Mouse (Mus musculus) layer of hippocampus, adult 18-20 months (tissue): ENCODE measurements around the gene Gabarap. TPM values are rescaled to one million over a fixed set of nuclear protein-coding genes. Genes with fewer than 3 reads are reported as not detected.

Experiments used
- DNase-seq, 2 experiments: peaks; one replicate each; pipeline ENCODE4 v3.0.0; 2022; ENCODE audit warnings: low spot score in 2 of 2
- total RNA-seq, 2 experiments: library from RNA; stranded (reverse); gene quantifications; 2 replicates each; pipeline ENCODE4 v1.2.3; 2021

The Gabarap gene
- total RNA-seq, 2 experiments from 2014 or later: 238 to 240 TPM

DNA sequence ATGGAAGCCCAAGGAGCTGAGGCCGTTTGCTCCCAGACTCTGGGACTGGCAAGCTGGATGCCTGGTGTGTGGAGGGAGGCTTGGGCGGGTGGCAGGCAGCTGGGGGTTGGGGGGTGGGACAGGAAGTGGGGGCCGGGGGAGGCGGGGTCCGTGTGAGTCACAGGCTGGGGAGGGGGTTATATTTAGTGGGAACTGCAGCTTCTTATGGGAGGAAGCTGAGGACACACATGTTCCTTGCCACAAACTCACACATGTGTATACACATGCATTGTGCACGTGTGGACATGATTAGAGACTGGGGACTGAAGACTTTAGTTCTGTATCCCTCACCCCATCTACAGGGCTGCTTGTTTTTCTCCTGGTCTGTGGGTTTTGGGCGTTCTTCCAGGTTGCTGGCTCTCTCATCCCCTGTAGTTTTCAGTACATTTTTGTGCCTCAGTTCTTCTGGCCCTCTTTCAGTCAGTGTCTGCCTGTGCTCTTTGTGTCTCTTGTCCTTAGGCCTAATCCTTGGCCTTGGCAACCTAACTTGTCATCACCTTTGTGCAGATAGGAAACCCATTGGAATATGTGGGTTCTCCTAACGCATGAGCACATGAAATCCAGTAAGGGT lies 29.2 kb downstream of the Gabarap start:
- DNase-seq: peak in 1 of 2 experiments; percentile 65

DNA sequence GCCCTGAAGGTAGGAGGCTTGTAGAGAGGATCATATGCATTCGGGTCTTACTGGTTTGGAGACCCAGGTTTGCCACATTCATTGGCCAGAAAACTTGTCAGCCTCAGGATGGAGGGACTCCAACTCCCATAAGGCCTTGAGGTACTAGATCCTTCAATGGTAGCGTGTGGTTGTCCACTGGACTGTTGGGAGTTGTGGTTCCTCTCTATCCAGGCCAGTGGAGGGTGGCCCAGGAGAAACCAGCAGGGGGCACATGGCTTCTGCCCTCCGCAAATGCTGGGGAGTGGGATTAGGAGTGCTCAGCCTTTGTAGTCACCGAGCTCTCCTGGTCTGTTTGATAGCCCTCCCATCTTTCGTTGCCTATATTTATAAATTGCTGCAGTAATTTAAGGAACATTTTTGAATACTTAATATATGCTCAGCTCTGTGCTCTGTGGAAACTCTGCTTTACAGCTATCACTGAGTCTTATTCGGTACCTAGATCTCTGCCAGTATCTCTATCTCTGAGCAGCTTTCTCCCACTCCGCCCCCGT lies 29.9 kb downstream of the Gabarap start:
- peak; percentile 65 to 86 for DNase-seq

DNA sequence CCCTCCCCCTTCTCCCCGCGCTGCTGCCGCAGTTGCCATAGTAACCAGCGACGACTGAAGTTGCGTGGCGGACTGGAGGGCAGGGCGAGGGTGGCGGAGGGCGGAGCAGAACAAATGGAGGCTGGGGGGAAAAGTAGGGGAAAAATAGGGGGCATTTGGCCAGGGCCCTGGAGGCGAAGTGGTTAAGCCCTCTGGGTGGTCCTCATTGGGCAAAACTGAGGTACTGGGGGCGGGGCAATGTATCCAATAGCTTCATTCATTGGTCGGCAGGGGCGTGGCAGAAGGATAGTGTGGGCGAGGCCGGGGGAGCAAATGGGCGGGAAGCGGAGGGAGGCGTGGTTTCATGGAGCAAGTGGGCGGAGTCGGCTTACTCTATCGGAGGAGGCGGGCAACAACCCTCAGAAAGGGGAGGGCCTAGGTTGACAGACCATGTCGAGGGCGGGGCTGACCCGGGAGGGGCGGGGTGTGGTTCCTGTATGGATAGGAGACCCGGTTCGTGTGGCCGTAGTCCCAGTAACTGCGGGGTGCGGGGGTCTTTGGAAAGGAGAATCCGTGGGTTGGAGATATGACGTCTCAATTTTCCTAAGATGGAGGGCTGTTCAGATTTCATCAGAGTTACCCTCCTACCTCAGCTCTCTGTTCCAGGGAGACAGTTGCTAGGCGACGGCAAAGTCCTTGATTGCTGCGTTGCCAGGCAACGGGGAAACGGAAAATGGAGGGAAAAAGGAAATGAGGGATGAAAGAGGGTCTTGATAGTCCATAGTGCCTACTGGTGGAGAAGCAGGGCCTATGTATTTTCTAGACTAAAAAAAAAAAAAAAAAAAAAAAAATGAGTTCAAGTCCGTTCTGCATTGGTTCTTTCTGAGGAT lies 30.6 kb downstream of the Gabarap start:
- DNase-seq: peak; percentile 96 to 98

DNA sequence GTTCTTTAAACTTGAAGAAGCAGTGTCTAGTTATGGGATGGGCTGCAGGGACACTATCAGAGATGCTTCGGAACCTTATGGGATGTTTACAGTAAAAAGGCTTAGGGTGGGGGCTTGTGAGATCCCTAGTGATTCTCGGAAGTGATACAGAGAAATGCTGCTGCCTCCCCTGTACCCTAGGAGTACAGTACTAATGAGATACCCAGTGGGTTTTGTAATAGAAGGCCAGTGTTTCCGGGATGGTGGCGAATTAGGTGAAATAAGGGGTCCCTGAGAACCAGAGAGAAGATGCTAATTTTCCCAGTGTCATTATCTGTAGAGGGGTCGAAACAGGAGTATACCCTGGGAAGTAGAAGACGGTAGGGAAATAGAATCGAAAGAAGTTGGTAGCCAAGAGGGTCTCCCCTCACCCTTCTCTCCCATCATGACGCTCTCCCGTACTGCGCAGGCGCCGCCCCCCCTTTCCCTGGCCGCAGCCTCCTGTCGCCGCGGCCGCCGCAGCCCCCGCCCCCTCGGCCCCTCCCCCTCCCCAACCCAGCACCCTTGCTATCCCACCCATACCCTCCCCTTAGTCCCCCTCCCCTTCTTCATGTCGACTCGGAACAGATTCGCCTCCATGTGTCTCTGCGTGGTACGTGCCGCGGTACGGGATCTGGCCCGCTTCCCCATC lies 32.7 kb downstream of the Gabarap start:
- DNase-seq: no peak

DNA sequence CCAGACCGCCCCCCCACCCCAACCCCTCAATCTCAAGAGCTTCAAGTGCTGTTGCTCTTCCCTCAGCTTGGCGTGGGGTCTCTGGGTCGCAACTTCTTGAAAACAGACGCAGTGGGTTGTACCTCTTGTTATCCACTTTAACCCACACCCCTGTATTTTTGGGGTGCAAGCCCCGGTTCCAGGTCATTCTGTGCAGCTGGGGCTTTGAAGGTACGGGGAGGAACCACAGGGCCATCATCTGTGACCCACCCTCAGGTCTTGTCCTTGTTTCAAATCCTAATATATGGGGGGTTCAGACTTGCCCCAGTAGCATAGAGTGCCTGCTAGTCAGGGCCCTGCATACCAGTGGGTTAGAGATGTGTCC lies 33.2 kb downstream of the Gabarap start:
- DNase-seq: no peak

DNA sequence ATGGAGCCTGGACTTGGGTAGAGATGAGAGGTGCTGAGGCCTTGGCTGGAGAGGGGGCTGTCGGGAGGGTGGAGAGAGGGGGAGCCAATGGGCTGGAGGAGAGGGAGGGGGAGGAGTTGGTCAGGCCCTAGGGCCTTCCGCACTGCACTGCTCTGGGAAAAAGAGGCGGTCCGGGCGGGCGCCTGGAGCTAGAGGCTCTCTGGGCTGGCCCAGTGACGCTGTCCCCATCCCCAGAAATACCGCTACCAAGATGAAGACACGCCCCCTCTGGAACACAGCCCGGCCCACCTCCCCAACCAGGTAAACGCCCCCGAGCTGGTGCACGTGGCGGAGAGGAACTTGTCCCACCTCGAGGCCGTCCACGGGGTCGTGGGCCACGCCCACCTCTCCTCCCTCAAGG lies 35.7 kb downstream of the Gabarap start:
- no peak for DNase-seq

DNA sequence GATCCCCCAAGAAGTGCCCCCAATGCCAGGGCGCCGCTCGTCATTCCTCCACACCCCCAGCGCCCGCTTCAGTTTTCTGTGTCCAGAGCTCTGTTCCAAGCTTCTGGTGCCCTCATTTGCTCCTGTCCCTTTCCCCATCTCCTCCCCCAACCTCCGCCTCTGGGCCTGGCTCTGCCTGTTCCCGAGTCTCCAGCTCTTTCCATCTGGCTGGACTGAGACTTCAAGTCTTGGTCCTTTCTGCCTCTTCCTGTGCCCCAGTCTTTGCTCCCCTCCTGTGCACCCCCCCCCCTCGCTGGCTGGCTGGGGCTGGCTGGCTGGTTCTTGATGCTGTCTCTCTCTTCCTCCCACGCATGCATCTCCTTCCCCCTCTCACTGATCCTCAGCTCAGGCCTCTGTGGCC lies 36.5 kb downstream of the Gabarap start:
- no peak for DNase-seq

DNA sequence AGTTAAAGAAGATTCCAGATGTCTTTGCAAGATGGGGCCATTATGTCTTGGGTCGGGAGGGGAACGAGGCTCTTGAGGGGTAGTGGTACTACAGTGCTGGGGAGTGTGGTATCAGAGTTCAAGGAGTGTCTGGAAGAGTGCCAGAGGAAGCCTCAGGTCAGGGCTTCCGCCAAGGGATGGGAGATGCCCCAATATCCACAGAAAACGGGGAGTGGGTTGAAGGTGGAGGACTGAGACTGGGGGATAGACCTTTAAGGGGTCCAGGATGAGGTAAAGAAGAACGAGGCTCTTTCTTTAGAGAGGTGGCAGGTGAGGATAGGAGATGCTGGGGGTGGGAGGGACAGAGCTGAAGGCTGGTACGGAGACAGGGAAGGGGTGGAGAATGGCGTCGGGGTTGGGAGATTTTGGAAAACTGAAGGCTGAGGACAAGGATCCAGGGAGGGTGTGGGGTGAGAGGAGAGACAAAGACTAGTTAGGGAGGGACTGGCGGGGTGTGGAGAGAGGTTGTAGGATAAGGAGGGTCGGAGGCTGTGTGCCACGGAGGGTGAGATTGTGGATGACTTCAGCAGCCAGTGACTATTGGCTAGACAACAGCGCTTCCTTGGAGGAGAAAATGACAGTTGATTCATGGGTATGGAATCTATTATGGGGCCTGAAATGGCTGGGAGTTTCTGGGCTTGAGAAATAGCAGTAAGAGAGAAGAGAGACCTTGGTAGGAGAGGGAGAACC lies 37.6 kb downstream of the Gabarap start:
- no peak for DNase-seq

DNA sequence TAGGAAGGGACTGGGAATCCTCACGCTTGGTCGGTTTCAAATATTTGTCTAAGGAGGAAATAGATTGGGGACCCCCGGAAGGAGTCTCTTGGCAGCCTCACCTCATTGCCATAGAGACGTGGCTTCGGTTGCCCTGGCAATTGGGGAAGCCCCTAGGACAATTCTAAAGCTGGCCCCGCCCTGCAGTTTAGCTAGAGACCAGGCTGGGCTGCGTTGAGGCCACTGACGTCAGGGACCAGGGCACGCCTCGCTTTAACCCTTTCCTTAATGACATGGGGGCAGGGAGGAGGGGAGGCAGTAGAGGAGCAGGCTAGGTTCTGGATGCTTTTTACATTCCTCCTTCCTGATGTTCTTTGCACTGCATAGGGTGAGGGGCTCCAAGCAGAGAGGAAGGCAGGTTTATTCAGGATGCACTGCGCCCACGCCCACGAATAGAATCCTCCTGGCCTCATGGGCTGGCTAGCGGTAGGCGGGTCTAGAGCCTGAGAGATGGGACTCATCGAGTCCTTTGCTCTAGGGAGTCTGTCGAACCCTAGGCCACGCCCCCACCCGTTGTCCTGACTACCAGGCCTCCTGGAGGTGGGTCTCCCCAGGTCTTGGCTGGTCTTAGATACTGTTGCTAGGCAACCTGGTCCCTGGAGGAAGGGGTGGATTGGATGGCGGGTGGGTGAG lies 38.3 kb downstream of the Gabarap start:
- peak; percentile 85 to 88 for DNase-seq

DNA sequence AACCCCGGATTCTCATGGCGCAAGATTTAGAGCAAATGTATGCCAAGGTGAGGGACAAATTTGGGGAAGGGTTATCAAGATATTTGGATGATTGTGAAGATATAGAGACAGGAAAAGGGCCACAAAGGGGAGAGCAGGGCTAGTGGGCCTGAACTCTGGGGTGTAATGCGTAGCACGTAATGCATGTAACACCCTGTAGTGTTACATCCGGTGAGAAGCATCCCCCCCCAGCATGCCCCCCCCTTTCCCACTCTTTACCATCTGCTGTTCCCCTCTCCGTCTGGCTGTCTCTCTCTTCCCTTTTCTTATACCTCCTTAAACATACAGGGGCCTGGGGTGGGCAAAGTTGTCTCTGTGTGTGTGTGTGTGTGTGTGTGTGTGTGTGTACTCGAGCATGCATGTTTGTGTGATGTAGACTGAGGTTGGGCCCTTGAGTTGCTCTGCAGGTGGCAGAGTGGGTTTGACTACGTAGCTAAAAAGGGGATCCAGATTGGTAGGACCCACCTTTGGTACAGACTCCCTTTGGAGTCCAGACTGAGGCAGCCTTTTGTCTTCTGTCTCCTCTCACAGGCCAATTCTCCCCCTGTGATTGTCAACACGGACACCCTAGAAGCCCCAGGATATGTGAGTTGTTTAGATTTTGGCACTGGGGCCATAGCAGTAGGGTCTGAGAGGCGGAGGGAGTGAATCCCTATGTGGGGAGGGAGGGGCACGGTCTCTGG lies 39.0 kb downstream of the Gabarap start:
- DNase-seq: no peak

DNA sequence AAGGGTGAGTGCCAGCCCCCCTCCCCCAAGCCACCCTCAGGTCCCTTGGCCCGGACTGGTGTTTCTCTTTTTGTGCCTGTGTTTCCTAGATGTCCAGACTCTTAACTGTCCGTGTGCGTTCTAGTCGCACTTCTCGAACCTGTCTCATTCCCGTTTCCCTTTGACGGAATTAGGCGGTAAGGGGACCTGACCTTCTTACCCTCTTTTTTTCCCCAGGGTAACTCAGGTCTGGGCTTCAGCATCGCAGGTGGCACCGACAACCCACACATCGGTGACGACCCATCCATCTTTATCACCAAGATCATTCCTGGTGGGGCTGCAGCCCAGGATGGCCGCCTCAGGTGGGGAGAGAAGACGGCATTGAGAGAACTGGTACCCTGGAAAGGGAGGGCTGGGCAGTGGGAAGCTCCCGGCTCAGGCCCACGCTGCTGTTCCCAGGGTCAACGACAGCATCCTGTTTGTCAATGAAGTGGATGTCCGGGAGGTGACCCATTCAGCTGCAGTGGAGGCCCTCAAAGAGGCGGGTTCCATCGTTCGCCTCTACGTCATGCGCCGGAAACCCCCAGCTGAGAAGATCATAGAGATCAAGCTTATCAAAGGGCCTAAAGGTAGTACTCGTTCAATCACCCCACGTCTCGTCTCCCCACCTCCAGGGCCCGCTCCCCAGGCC lies 39.8 kb downstream of the Gabarap start:
- no peak for DNase-seq

DNA sequence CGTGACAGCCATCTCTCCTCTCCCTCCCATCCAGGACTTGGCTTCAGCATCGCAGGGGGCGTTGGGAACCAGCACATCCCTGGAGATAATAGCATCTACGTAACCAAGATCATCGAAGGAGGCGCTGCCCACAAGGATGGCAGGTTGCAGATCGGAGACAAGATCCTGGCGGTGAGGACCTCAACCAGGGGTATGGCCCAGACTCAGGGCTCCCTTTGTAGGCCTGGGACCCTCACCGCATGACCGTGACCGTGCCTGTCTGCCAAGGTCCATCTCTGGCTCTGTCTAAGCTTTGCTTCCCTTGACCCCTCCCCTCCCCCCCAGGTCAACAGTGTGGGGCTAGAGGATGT lies 40.4 kb downstream of the Gabarap start:
- no peak for DNase-seq

DNA sequence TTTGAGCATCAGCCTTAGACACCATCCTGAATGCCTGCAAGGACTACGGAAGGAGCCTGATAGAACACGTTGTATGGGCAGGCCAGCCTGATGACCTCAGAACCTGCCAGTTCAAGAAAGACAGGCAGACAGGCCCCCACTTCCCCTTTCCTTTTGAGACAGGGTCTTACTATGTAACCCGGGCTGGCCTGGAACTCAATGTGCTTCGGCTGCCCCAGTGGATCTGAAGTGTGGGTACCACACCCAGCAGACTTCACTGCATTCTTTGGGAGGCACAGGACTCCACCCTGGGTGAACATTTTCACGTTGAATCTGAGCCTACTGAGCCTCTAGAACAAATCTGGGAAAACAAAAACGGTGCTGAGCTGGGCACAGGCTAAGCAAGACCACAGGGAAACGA lies 47.2 kb downstream of the Gabarap start:
- no peak for DNase-seq

DNA sequence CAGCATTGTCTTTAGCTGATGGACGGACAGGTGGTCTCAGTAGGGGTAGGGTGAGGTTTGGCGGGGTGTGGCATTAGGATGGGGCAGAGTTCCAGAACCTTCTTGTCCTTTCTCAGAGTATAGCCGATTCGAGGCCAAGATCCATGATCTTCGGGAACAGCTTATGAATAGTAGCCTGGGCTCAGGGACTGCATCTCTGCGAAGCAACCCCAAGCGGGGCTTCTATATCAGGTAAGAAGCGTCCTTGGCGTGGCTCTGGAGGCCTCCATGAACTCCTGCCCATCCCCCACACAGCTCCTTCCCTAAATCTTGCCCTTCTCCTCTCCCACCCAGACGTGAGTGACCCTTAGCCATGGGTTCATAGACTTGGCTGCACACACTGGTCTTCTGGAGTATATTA lies 48.7 kb downstream of the Gabarap start:
- DNase-seq: no peak

DNA sequence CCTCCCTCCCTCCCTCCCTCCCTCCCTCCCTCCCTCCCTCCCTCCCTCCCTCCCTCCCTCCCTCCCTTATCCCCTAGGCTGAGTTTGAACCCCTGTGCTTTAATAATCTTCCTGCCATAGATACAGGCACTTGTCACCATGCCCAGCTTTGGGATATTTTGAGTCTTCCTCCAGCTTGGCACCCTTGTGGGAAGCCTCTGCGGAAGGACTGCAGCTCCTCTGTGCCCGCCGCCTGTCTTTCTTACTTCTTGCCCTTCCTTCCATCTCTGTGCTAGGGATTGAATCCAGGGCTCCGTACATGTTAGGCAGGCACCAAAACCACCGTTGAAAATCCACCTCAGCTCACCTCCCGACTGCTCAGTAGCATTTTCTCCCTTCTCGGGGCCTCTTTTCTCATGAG lies 49.2 kb downstream of the Gabarap start:
- DNase-seq: no peak

DNA sequence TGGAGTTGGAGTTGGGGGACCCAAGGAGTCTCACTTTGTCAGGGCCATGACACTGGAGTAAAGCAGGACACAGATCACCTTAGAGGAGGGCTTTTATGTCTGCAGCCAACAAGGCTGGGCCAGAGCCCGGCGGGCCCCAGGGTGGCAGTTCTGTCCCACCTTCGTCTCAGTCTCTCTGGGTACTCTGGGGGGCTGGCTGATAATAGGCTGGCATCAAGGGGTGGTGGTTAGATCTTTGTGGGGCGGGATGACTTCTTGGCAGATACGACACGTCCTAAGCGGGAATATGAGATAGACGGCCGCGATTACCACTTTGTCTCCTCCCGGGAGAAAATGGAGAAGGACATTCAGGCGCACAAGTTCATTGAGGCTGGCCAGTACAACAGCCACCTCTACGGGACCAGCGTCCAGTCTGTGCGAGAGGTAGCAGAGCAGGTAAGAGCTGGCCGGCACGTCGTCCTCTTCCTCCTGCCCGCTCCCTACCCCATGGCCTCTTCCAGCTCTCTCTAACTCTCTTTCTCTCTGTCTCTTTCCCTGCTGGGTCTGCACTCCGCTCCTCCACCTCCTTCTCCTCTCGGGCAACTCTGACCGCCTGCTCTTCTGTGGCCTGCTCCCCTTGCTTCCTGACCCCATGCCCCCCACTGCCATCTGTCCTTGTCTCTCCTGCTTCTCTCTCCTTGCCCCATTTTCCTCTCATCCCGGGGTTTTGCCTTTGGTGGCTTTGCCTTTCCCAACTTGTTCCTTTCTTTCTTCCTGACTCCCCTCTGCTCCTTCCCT lies 51.6 kb downstream of the Gabarap start:
- no peak for DNase-seq

DNA sequence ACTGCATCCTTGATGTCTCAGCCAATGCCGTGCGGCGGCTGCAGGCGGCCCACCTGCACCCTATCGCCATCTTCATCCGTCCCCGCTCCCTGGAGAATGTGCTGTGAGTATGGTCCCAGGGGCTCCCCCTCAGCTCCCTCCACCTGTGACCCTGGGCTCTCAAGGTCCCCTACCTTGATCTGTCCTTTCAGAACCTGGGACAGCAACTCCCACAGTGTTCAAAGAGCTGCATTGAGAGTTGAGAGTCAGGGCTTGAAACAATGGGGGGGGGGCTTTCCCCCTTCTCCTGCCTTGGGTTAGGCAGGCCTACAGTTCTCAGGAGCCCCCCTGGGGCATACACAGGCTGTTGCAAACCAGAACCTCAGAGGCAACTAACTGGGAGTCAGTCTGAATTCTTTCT lies 52.7 kb downstream of the Gabarap start:
- DNase-seq: no peak
